Mouse (Mus musculus) G1E (cell line): ENCODE measurements around the gene Serpinb7.

ENCODE experiments used
- CTCF ChIP-seq: IDR thresholded peaks from 2 replicates; pipeline ENCODE4 v1.5.1; 2012; ENCODE audit warnings: low read depth, low read length, inconsistent platforms, mixed read lengths
- GATA2 ChIP-seq: IDR thresholded peaks from 2 replicates; pipeline ENCODE4 v1.6.1; 2012; ENCODE audit warnings: low read depth, low read length, inconsistent platforms, borderline replicate concordance

- TF ChIP-seq CTCF, result no peak
- TF ChIP-seq GATA2, result no peak
Measured at GRCm38 (mm10) chr1:107431253-107431652, 31.8 kb downstream of the Serpinb7 start.
